Mouse (Mus musculus) testis, adult 2 months (tissue): ENCODE measurements at regions not wholly inside any gene's neighbourhood (a gene's known extent, or its start where the extent isn't known, plus 50 kb on each side); places are given as distances from the start of the nearest gene placed in this dataset.

Experiments
- H3K27ac ChIP-seq: fragments of 200-500 bp; 2 replicates; pipeline ENCODE4 v1.5.1; 2012; ENCODE audit warnings: low read depth, low read length; ENCODE audit not compliant: control insufficient read depth, insufficient read depth
- H3K27me3 ChIP-seq: fragments of 200-500 bp; 2 replicates; pipeline ENCODE4 v1.6.1; 2012; ENCODE audit warnings: mild to moderate bottlenecking, low read length, moderate library complexity; ENCODE audit not compliant: control insufficient read depth, insufficient read depth
- H3K36me3 ChIP-seq: fragments of 200-500 bp; 2 replicates; pipeline ENCODE4 v1.6.1; 2012; ENCODE audit warnings: mild to moderate bottlenecking, low read length; ENCODE audit not compliant: control insufficient read depth, insufficient read depth
- H3K4me1 ChIP-seq: fragments of 200-500 bp; 2 replicates; pipeline ENCODE4 v1.6.1; 2012; ENCODE audit warnings: low read length; ENCODE audit not compliant: control insufficient read depth, insufficient read depth
- H3K4me3 ChIP-seq: fragments of 200-500 bp; 2 replicates; pipeline ENCODE4 v1.5.1; 2012; ENCODE audit warnings: low read depth, mild to moderate bottlenecking, low read length, moderate library complexity, mixed read lengths; ENCODE audit not compliant: control insufficient read depth
- CTCF ChIP-seq: fragments of 200-500 bp; IDR thresholded peaks from 2 replicates; pipeline ENCODE4 v1.5.1; 2012; ENCODE audit warnings: low read depth, mild to moderate bottlenecking, inconsistent platforms, low read length, moderate library complexity; ENCODE audit not compliant: control insufficient read depth, insufficient read depth, insufficient replicate concordance
- POLR2A ChIP-seq: fragments of 200-500 bp; IDR thresholded peaks from 2 replicates; pipeline ENCODE4 v1.6.1; 2012; ENCODE audit warnings: low read depth, mild to moderate bottlenecking, inconsistent platforms, low read length, moderate library complexity; ENCODE audit not compliant: control insufficient read depth

- Histone ChIP-seq H3K4me1 (no peaks in the 10 kb centered on the region), H3K36me3 (no peaks in the 10 kb centered on the region), H3K27ac (no peak overlapping the region), H3K4me3 (no peak overlapping the region), H3K27me3 (no peaks in the 10 kb centered on the region)
- TF ChIP-seq POLR2A = no peak
- no peak for TF ChIP-seq CTCF
These were observed 411.0 kb downstream of the D3Ertd751e start for GRCm38 (mm10) chr3:42153372-42153771.

DNA sequence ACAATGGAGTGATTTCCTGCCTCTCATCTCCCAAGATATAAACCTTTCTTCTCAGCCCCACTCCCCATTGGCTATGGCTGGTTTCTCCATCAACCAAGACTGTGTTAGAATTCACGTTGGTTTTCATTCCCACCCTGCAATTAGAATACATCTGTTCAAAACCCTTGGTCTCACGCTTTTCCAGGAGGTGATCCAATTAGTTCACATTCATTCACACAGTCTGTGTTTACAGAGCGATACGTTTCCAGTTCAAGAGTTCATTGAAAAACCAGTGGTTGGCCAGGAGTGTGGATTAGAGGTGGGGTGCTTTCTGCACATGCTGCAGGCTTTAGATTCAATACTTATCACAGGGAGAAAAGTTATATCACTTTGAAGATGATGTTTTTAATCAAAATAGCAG, 412.5 kb downstream of the D3Ertd751e start:
- Histone ChIP-seq H3K4me3 (no peak overlapping the region), H3K4me1 (no peaks in the 10 kb centered on the region), H3K36me3 (no peaks in the 10 kb centered on the region), H3K27ac (no peak overlapping the region), H3K27me3 (no peaks in the 10 kb centered on the region)
- TF ChIP-seq POLR2A (no peak), CTCF (no peak)

- no peaks in the 10 kb centered on the region for H3K27me3 ChIP-seq
- H3K4me1 ChIP-seq = no peaks in the 10 kb centered on the region
- H3K36me3 ChIP-seq = no peaks in the 10 kb centered on the region
- no peak overlapping the region for H3K27ac ChIP-seq
- no peak for TF ChIP-seq CTCF
- TF ChIP-seq POLR2A = no peak
- no peak overlapping the region for H3K4me3 ChIP-seq
These were observed 421.3 kb downstream of the D3Ertd751e start for GRCm38 (mm10) chr3:42163666-42164065.

DNA sequence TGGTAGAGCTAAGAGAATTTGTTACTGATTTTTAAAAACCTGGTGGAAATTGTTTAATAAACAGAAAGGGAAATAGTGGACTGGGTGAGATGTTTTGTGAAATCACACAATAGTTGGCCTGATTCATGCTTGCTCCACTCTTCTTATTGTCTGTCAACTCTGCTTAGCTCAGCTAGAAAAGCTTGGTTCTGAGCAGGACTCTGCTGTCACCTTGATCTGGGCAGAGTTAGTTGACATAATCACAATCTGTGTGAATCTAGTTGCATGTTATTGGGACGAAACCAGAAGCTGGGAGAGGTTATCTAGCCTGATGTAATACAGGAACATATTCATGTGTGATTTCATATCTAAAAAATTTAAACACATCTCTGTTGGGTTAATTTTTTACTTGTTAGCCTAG, 456.8 kb downstream of the D3Ertd751e start:
- H3K36me3 ChIP-seq = no peaks in the 10 kb centered on the region
- H3K4me1 ChIP-seq = no peaks in the 10 kb centered on the region
- no peak overlapping the region for H3K4me3 ChIP-seq
- TF ChIP-seq POLR2A (no peak), CTCF (no peak)
- no peak overlapping the region for H3K27ac ChIP-seq
- H3K27me3 ChIP-seq = no peaks in the 10 kb centered on the region

- no peaks in the 10 kb centered on the region for H3K27me3 ChIP-seq
- no peak for TF ChIP-seq CTCF
- TF ChIP-seq POLR2A = no peak
- H3K4me1 ChIP-seq = no peaks in the 10 kb centered on the region
- H3K27ac ChIP-seq = no peak overlapping the region
- H3K4me3 ChIP-seq = no peak overlapping the region
- H3K36me3 ChIP-seq = no peaks in the 10 kb centered on the region
These were observed 459.0 kb downstream of the D3Ertd751e start for GRCm38 (mm10) chr3:42201373-42201772.

- Histone ChIP-seq H3K27ac (no peak overlapping the region), H3K27me3 (no peaks in the 10 kb centered on the region), H3K4me3 (no peak overlapping the region), H3K36me3 (no peaks in the 10 kb centered on the region), H3K4me1 (no peaks in the 10 kb centered on the region)
- TF ChIP-seq CTCF (no peak), POLR2A (no peak)
These were observed 463.2 kb downstream of the D3Ertd751e start for GRCm38 (mm10) chr3:42205640-42206039.

- no peaks in the 10 kb centered on the region for H3K36me3 ChIP-seq
- TF ChIP-seq POLR2A (no peak), CTCF (no peak)
- no peak overlapping the region for H3K27ac ChIP-seq
- no peak overlapping the region for H3K4me3 ChIP-seq
- H3K27me3 ChIP-seq = no peaks in the 10 kb centered on the region
- H3K4me1 ChIP-seq = no peaks in the 10 kb centered on the region
These were observed 469.0 kb downstream of the D3Ertd751e start for GRCm38 (mm10) chr3:42211420-42211819.

GRCm38 (mm10) chr3:42212456-42212855, 470.0 kb downstream of the D3Ertd751e start:
- H3K4me3 ChIP-seq = no peak overlapping the region
- no peaks in the 10 kb centered on the region for H3K4me1 ChIP-seq
- TF ChIP-seq CTCF (no peak), POLR2A (no peak)
- H3K36me3 ChIP-seq = no peaks in the 10 kb centered on the region
- H3K27ac ChIP-seq = no peak overlapping the region
- no peaks in the 10 kb centered on the region for H3K27me3 ChIP-seq
